Mouse (Mus musculus) spleen, postnatal 14 days (tissue): Measurements from ENCODE around the gene Sgtb.

ENCODE experiments used
- DNase-seq, 2 experiments: peaks; one replicate each; pipeline ENCODE4 v3.0.0; 2021 to 2022; ENCODE audit warnings: low spot score in 2 of 2

The Sgtb gene

GRCm38 (mm10) chr13:104179176-104179888, 69.8 kb downstream of the Sgtb start:
- DNase-seq, result no peak

- no peak for DNase-seq
These were observed 77.8 kb downstream of the Sgtb start for GRCm38 (mm10) chr13:104187357-104187756.
